Mouse (Mus musculus) CH12.LX (cell line): ENCODE data around the gene Cpeb1. TPM values are rescaled to one million over a fixed set of nuclear protein-coding genes. Genes with fewer than 3 reads are reported as not detected.

Source experiments
- DNase-seq: peaks from one replicate; pipeline ENCODE4 v3.0.0-alpha.2; 2013; ENCODE audit errors: extremely low read depth
- H3K27ac ChIP-seq: 2 replicates; pipeline ENCODE4 v1.5.1; 2012; ENCODE audit warnings: low read depth, mild to moderate bottlenecking, control low read depth, moderate library complexity; ENCODE audit not compliant: insufficient read depth
- H3K27me3 ChIP-seq: replicated peaks from 2 replicates; pipeline ENCODE3; 2012; ENCODE audit warnings: inconsistent platforms
- H3K36me3 ChIP-seq, 2 experiments: replicated peaks in 1 of 2; 2 replicates each; pipeline versions ENCODE3 to v1.6.1; 2012; ENCODE audit warnings: inconsistent platforms in 1 of 2, low read length in 1 of 2, mild to moderate bottlenecking in 1 of 2, mixed read lengths in 1 of 2, moderate library complexity in 1 of 2; ENCODE audit not compliant: control insufficient read depth in 1 of 2, insufficient read depth in 1 of 2
- H3K4me1 ChIP-seq, 2 experiments: 2 replicates each; pipeline ENCODE4 v1.6.1; 2012; ENCODE audit warnings: inconsistent platforms in 1 of 2, moderate library complexity in 1 of 2; ENCODE audit not compliant: insufficient read depth in 2 of 2, control insufficient read depth in 1 of 2
- H3K4me2 ChIP-seq: 2 replicates; pipeline ENCODE4 v1.6.1; 2012; ENCODE audit warnings: low read depth, mild to moderate bottlenecking, control low read depth; ENCODE audit not compliant: poor library complexity, insufficient read depth, severe bottlenecking
- H3K4me3 ChIP-seq, 3 experiments: fragments of 150-350 bp in 1 of 3; sonication (generic) in 1 of 3; replicated peaks in 1 of 3; 2 replicates each; pipeline versions ENCODE3 to v1.5.1; 2011 to 2012; ENCODE audit warnings: low read depth in 2 of 3, low read length in 2 of 3, mild to moderate bottlenecking in 2 of 3, moderate library complexity in 2 of 3, control low read depth in 1 of 3, improper control_type of control experiment in 1 of 3, inconsistent platforms in 1 of 3, mixed read lengths in 1 of 3; ENCODE audit not compliant: poor library complexity in 1 of 3
- H3K79me2 ChIP-seq: replicated peaks from 2 replicates; pipeline ENCODE4 v1.6.1; 2012; ENCODE audit warnings: mild to moderate bottlenecking, moderate library complexity; ENCODE audit not compliant: control insufficient read depth, poor library complexity, insufficient read depth, severe bottlenecking; ENCODE audit errors: extremely low read depth
- H3K9ac ChIP-seq: 2 replicates; pipeline ENCODE4 v1.6.1; 2012; ENCODE audit warnings: low read depth, mild to moderate bottlenecking, control low read depth, moderate library complexity; ENCODE audit not compliant: insufficient read depth
- H3K9me3 ChIP-seq: replicated peaks from 2 replicates; pipeline ENCODE3; 2012; ENCODE audit warnings: low read length, inconsistent platforms, mixed read lengths
- CHD1 ChIP-seq: IDR thresholded peaks from 2 replicates; pipeline ENCODE4 v1.6.1; 2012; ENCODE audit warnings: low read depth, low read length, improper control_type of control experiment, inconsistent platforms
- CTCF ChIP-seq, 2 experiments: IDR thresholded peaks in 1 of 2; conservative IDR thresholded peaks in 1 of 2; 2 replicates each; pipeline ENCODE4 v1.5.1; 2011 to 2012; ENCODE audit warnings: low read depth in 2 of 2, low read length in 2 of 2, improper control_type of control experiment in 1 of 2, inconsistent platforms in 1 of 2, mild to moderate bottlenecking in 1 of 2, moderate library complexity in 1 of 2
- E2F4 ChIP-seq: IDR thresholded peaks from 2 replicates; pipeline ENCODE4 v1.6.1; 2011; ENCODE audit warnings: low read depth, low read length, improper control_type of control experiment; ENCODE audit not compliant: insufficient replicate concordance
- ETS1 ChIP-seq: conservative IDR thresholded peaks from 2 replicates; pipeline ENCODE4 v1.6.1; 2012; ENCODE audit warnings: low read depth, mild to moderate bottlenecking, inconsistent platforms, low read length, improper control_type of control experiment, moderate library complexity
- JUN ChIP-seq: IDR thresholded peaks from 2 replicates; pipeline ENCODE4 v1.6.1; 2011; ENCODE audit warnings: low read depth, mild to moderate bottlenecking, low read length, improper control_type of control experiment, moderate library complexity; ENCODE audit not compliant: insufficient read depth
- MEF2A ChIP-seq: IDR thresholded peaks from 2 replicates; pipeline ENCODE4 v1.6.1; 2014; ENCODE audit warnings: low read depth, mild to moderate bottlenecking, inconsistent platforms, low read length, improper control_type of control experiment, borderline replicate concordance
- NELFE ChIP-seq: IDR thresholded peaks from 2 replicates; pipeline ENCODE4 v1.6.1; 2011; ENCODE audit warnings: low read depth, low read length, improper control_type of control experiment
- PAX5 ChIP-seq: IDR thresholded peaks from 2 replicates; pipeline ENCODE4 v1.6.1; 2012; ENCODE audit warnings: low read length, inconsistent platforms, mixed read lengths
- POLR2AphosphoS2 ChIP-seq: IDR thresholded peaks from 2 replicates; pipeline ENCODE4 v1.6.1; 2011; ENCODE audit warnings: low read depth, low read length, improper control_type of control experiment
- RAD21 ChIP-seq: IDR thresholded peaks from 2 replicates; pipeline ENCODE4 v1.6.1; 2011; ENCODE audit warnings: low read depth, mild to moderate bottlenecking, low read length, improper control_type of control experiment, moderate library complexity
- RCOR1 ChIP-seq: conservative IDR thresholded peaks from 2 replicates; pipeline ENCODE4 v1.6.1; 2012; ENCODE audit warnings: low read depth, mild to moderate bottlenecking, inconsistent platforms, low read length, improper control_type of control experiment
- SIN3A ChIP-seq: IDR thresholded peaks from 2 replicates; pipeline ENCODE4 v1.6.1; 2012; ENCODE audit warnings: low read length, improper control_type of control experiment, inconsistent platforms
- TBP ChIP-seq: conservative IDR thresholded peaks from 2 replicates; pipeline ENCODE4 v1.6.1; 2011; ENCODE audit warnings: low read depth, low read length, improper control_type of control experiment
- ZC3H11A ChIP-seq: IDR thresholded peaks from 2 replicates; pipeline ENCODE4 v1.6.1; 2012; ENCODE audit warnings: low read depth, mild to moderate bottlenecking, inconsistent platforms, low read length, improper control_type of control experiment
- ZMIZ1 ChIP-seq: IDR thresholded peaks from 2 replicates; pipeline ENCODE4 v1.6.1; 2012; ENCODE audit warnings: low read depth, mild to moderate bottlenecking, inconsistent platforms, low read length, improper control_type of control experiment
- dilution Hi-C: fragments of 300-500 bp; cut with MboI; formaldehyde crosslinking; loops from 2 replicates; pipeline ENCODE4 v1.14.3; 2020; ENCODE audit warnings: low sequenced_read_pairs; ENCODE audit not compliant: extremely low pct_unique_long_range_greater_than_20kb, extremely low pct_ligation_motif_present
- in situ Hi-C: fragments of 300-500 bp; cut with MboI; formaldehyde crosslinking; loops from 3 replicates; pipeline ENCODE4 v1.14.3; 2019; ENCODE audit warnings: low sequenced_read_pairs, low pct_ligation_motif_present, low pct_unique_long_range_greater_than_20kb, mixed read lengths
- polyA plus RNA-seq: library from polyadenylated mRNA; unstranded; fragments of >175 nt; gene quantifications from 2 replicates; pipeline ENCODE4 v1.2.1, GENCODE M21; 2012; ENCODE audit warnings: low read depth; ENCODE audit not compliant: insufficient read length
- total RNA-seq, 2 experiments: library from RNA; depleted of rRNA; stranded (reverse); fragments of 300-350 nt in 1 of 2; fragments of >200 nt in 1 of 2; gene quantifications; 2 replicates each; pipeline ENCODE4 v1.2.3; 2012 to 2014

Gene Cpeb1
- total and polyA plus RNA-seq, 3 experiments, result 0.26 TPM; not detected in 2

DNA sequence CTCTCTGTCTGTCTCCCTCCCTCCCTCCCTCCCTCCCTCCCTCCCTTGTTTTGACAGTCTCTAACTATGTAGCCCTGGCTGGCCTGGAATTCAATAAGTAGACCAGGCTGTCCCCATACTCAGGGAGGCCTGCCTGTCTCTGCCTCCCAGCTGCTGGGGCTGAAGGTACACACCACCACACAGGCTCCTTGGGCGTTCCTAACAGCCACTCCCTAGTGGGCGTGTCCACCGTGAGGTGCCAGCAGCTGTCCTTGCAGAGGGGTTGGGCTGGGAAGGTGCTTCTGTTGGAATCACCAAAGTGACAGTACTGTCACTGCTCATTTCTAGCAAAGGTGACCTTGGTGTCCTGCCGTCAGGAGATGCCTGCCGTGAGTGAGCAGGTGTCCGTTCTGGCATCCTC lies 128.4 kb downstream of the Cpeb1 start:
- DNase-seq, result no peak
- dilution Hi-C loops (no loop called here), in situ Hi-C loops (no loop called here)
- Histone ChIP-seq H3K9me3 (no peaks in the 10 kb centered on the region), H3K27me3 (no peaks in the 10 kb centered on the region), H3K9ac (no peak overlapping the region), H3K4me1 (peaks cover 0 to 28% of the 10 kb centered on the region in 2 experiments; a peak in 2 of 4 replicates), H3K4me3 (no peak overlapping the region), H3K36me3 (peaks cover 44 to 83% of the 10 kb centered on the region in 2 experiments), H3K79me2 (no peaks in the 10 kb centered on the region), H3K4me2 (no peak overlapping the region), H3K27ac (no peak overlapping the region)
- TF ChIP-seq CTCF (conservative IDR thresholded peaks at IDR 0.05 in 1 of 2, IDR thresholded peaks at IDR 0.05 in 1 of 2; ENCODE audit: low read depth in 2 of 2, low read length in 2 of 2), result no peak
- no peak for TF ChIP-seq TBP
- TF ChIP-seq SIN3A, result no peak
- no peak for TF ChIP-seq RAD21
- no peak for TF ChIP-seq ETS1
- TF ChIP-seq ZC3H11A, result no peak
- no peak for TF ChIP-seq PAX5
- no peak for TF ChIP-seq POLR2AphosphoS2
- no peak for TF ChIP-seq MEF2A
- no peak for TF ChIP-seq ZMIZ1

DNA sequence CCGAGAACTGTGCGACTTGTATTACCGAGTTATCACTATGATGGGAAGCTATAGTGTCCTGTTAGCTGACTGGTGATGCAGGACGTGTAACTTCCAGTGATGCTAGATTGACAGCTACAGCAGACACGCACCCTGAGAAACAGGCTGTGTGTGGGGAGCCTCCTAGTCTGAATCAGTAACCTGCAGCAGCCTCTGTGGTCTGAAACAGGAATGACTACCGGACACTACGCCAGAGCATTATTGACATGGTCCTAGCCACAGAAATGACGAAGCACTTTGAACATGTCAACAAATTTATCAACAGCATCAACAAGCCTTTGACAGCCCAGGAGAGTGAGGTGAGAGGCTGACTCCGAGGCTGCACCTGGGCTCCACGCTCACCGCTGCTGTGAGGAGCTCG lies 129.2 kb downstream of the Cpeb1 start:
- Histone ChIP-seq H3K79me2 (no peaks in the 10 kb centered on the region), H3K27ac (no peak overlapping the region), H3K9me3 (no peaks in the 10 kb centered on the region), H3K4me2 (no peak overlapping the region), H3K27me3 (no peaks in the 10 kb centered on the region), H3K9ac (no peak overlapping the region), H3K36me3 (peaks cover 49 to 84% of the 10 kb centered on the region in 2 experiments), H3K4me1 (peaks cover 0 to 20% of the 10 kb centered on the region in 2 experiments; a peak in 2 of 4 replicates), H3K4me3 (no peak overlapping the region)
- dilution Hi-C loops, result no loop called here
- TF ChIP-seq POLR2AphosphoS2 (no peak), NELFE (no peak), CHD1 (no peak), ZMIZ1 (no peak), JUN (no peak), E2F4 (no peak), RCOR1 (no peak)
- in situ Hi-C loops, result no loop called here
- DNase-seq, result no peak
